Mouse (Mus musculus): ENCODE data around the gene Mad1l1.

Mad1l1 gene

GRCm38 (mm10) chr5:140338779-140339178, 17.4 kb upstream of the Mad1l1 start:
- ChIA-PET POLR2A (interaction anchor here in 2 of 4 experiments (0.8 to 1.7 kb wide), 3 partner anchors 18 to 25 kb away, joined by 3 to 5 read pairs (median 4); partner anchors contain the start of genes Mad1l1 (in 1 of the 2) and Nudt1 (in 1 of the 2)), CTCF (interaction anchor here in 3 of 4 experiments (0.6 to 1.4 kb wide), 7 partner anchors 10 to 500 kb away, joined by 3 to 4 read pairs (median 3); no protein-coding TSS in a partner anchor)

- POLR2A ChIA-PET, result interaction anchor here in 2 of 4 experiments (0.6 to 2.2 kb wide), 12 partner anchors 11 to 179 kb away, joined by 3 to 9 read pairs (median 4); partner anchors contain the start of genes Eif3b (in 1 of the 2), Gm4869 (in 1 of the 2), Mad1l1 (in 1 of the 2) and Nudt1 (in 1 of the 2)
These were observed 15.3 kb upstream of the Mad1l1 start for GRCm38 (mm10) chr5:140336680-140337079.

GRCm38 (mm10) chr5:140333631-140334030, 12.3 kb upstream of the Mad1l1 start:
- CTCF ChIA-PET, result interaction anchor here (0.5 to 3.2 kb wide), 16 partner anchors 8 to 1155 kb away, joined by 3 to 14 read pairs (median 4); partner anchors contain the start of genes Ints1 (in 1 of the 4), Mad1l1 (in 1 of the 4) and Nudt1 (in 1 of the 4)
- POLR2A ChIA-PET, result interaction anchor here (0.8 to 4.0 kb wide), 14 partner anchors 8 to 504 kb away, joined by 3 to 31 read pairs (median 6); partner anchors contain the start of genes Eif3b (in 2 of the 4), Mad1l1 (in 1 of the 4), Nudt1 (in 1 of the 4) and Snx8 (in 1 of the 4)

More at GRCm38 (mm10) chr5:140336680-140337079, 15.3 kb upstream of the Mad1l1 start:
- CTCF ChIA-PET, result interaction anchor here in 3 of 4 experiments (0.6 to 1.6 kb wide), 11 partner anchors 9 to 516 kb away, joined by 3 to 6 read pairs (median 3); no protein-coding TSS in a partner anchor

GRCm38 (mm10) chr5:140332519-140332918, 11.2 kb upstream of the Mad1l1 start:
- POLR2A ChIA-PET, result interaction anchor here (0.6 to 4.0 kb wide), 42 partner anchors 9 to 1820 kb away, joined by 3 to 31 read pairs (median 4); partner anchors contain the start of genes Mad1l1 (in 3 of the 4), Nudt1 (in 3 of the 4), Eif3b (in 2 of the 4) and Snx8 (in 2 of the 4)
- CTCF ChIA-PET, result interaction anchor here (0.5 to 3.2 kb wide), 18 partner anchors 9 to 1993 kb away, joined by 3 to 14 read pairs (median 4); partner anchors contain the start of genes Ints1 (in 1 of the 4), Mad1l1 (in 1 of the 4) and Nudt1 (in 1 of the 4)

GRCm38 (mm10) chr5:140331615-140332512, 10.5 kb upstream of the Mad1l1 start, which contains the start of gene Mrm2:
Mrm2 (minus strand) TSS chr5:140331898.
- POLR2A ChIA-PET, result interaction anchor here (0.6 to 4.0 kb wide), 40 partner anchors 8 to 1270 kb away, joined by 3 to 31 read pairs (median 4); partner anchors contain the start of genes Mad1l1 (in 3 of the 4), Nudt1 (in 3 of the 4), Eif3b (in 2 of the 4) and Snx8 (in 2 of the 4)
- CTCF ChIA-PET, result interaction anchor here (0.5 to 3.2 kb wide), 19 partner anchors 9 to 1994 kb away, joined by 3 to 14 read pairs (median 4); partner anchors contain the start of genes Mad1l1 (in 1 of the 4), Nudt1 (in 1 of the 4) and Snx8 (in 1 of the 4)

- CTCF ChIA-PET, result no interaction called here
- POLR2A ChIA-PET, result interaction anchor here in 3 of 4 experiments (0.6 to 1.3 kb wide), 5 partner anchors 8 to 907 kb away, joined by 3 to 6 read pairs (median 5); no protein-coding TSS in a partner anchor
These were observed 2.7 kb upstream of the Mad1l1 start for GRCm38 (mm10) chr5:140324058-140324457.

- ChIA-PET CTCF (interaction anchor here in 2 of 4 experiments (1.0 to 1.2 kb wide), 2 partner anchors 10 to 66 kb away, joined by 5 to 12 read pairs; partner anchors contain the start of gene Mrm2 (in 1 of the 2)), POLR2A (interaction anchor here in 3 of 4 experiments (0.6 to 3.8 kb wide), 13 partner anchors 8 to 389 kb away, joined by 3 to 31 read pairs (median 5); partner anchors contain the start of genes Mrm2 (in 3 of the 3) and Eif3b (in 2 of the 3))
These were observed 614 bp upstream of the Mad1l1 start for GRCm38 (mm10) chr5:140321756-140322575.

- ChIA-PET POLR2A (interaction anchor here in 2 of 4 experiments (0.5 to 2.5 kb wide), 6 partner anchors 8 to 386 kb away, joined by 3 to 6 read pairs (median 4); partner anchors contain the start of genes Eif3b (in 1 of the 2) and Mrm2 (in 1 of the 2)), CTCF (interaction anchor here in 1 of 4 experiments (1.4 kb wide), 1 partner anchor 10 kb away, joined by 3 read pairs; no protein-coding TSS in a partner anchor)
These were observed 4.6 kb downstream of the Mad1l1 start for GRCm38 (mm10) chr5:140316716-140317115.

- ChIA-PET CTCF (interaction anchor here in 3 of 4 experiments (0.6 to 2.0 kb wide), 5 partner anchors 10 to 386 kb away, joined by 3 to 5 read pairs (median 3); no protein-coding TSS in a partner anchor), POLR2A (interaction anchor here in 1 of 4 experiments (0.9 to 1.3 kb wide), 2 partner anchors 13 to 21 kb away, joined by 3 to 4 read pairs; no protein-coding TSS in a partner anchor)
These were observed 13.8 kb downstream of the Mad1l1 start for GRCm38 (mm10) chr5:140307602-140308001.

- ChIA-PET POLR2A (interaction anchor here in 1 of 4 experiments (0.6 to 1.0 kb wide), 3 partner anchors 12 to 374 kb away, joined by 3 to 8 read pairs (median 4); no protein-coding TSS in a partner anchor), CTCF (interaction anchor here in 3 of 4 experiments (0.6 to 2.2 kb wide), 7 partner anchors 10 to 192 kb away, joined by 3 to 10 read pairs (median 3); no protein-coding TSS in a partner anchor)
These were observed 15.3 kb downstream of the Mad1l1 start for GRCm38 (mm10) chr5:140306016-140306415.

- CTCF ChIA-PET, result interaction anchor here in 3 of 4 experiments (0.6 to 0.7 kb wide), 4 partner anchors 41 to 1213 kb away, joined by 3 to 4 read pairs (median 4); no protein-coding TSS in a partner anchor
These were observed 23.1 kb downstream of the Mad1l1 start for GRCm38 (mm10) chr5:140298291-140298690.

GRCm38 (mm10) chr5:140292152-140292551, 29.2 kb downstream of the Mad1l1 start:
- ChIA-PET POLR2A (interaction anchor here in 2 of 4 experiments (0.8 to 1.4 kb wide), 2 partner anchors 10 to 40 kb away, joined by 3 to 5 read pairs; no protein-coding TSS in a partner anchor), CTCF (interaction anchor here (0.5 to 1.4 kb wide), 23 partner anchors 10 to 483 kb away, joined by 3 to 8 read pairs (median 3); partner anchors contain the start of genes Elfn1 (in 1 of the 4), Gm26938 (in 1 of the 4) and Psmg3 (in 1 of the 4))

More at GRCm38 (mm10) chr5:140298291-140298690, 23.1 kb downstream of the Mad1l1 start:
- POLR2A ChIA-PET, result interaction anchor here in 2 of 4 experiments (0.6 to 1.5 kb wide), 7 partner anchors 14 to 93 kb away, joined by 3 to 4 read pairs (median 3); partner anchors contain the start of genes Mad1l1 (in 1 of the 2) and Nudt1 (in 1 of the 2)

GRCm38 (mm10) chr5:140289161-140289560, 32.2 kb downstream of the Mad1l1 start:
- ChIA-PET POLR2A (interaction anchor here in 2 of 4 experiments (1.1 to 1.8 kb wide), 3 partner anchors 10 to 130 kb away, joined by 3 to 4 read pairs (median 4); partner anchors contain the start of gene Eif3b (in 1 of the 2)), CTCF (no interaction called here)

GRCm38 (mm10) chr5:140288287-140288686, 33.1 kb downstream of the Mad1l1 start:
- POLR2A ChIA-PET, result interaction anchor here in 2 of 4 experiments (1.1 to 1.8 kb wide), 3 partner anchors 11 to 130 kb away, joined by 3 to 4 read pairs (median 4); partner anchors contain the start of gene Eif3b (in 1 of the 2)
- CTCF ChIA-PET, result no interaction called here

- POLR2A ChIA-PET, result interaction anchor here in 3 of 4 experiments (0.6 to 1.6 kb wide), 8 partner anchors 10 to 132 kb away, joined by 3 to 5 read pairs (median 4); no protein-coding TSS in a partner anchor
These were observed 36.6 kb downstream of the Mad1l1 start for GRCm38 (mm10) chr5:140284761-140285160.

GRCm38 (mm10) chr5:140284011-140284410, 37.3 kb downstream of the Mad1l1 start:
- ChIA-PET CTCF (no interaction called here), POLR2A (interaction anchor here in 2 of 4 experiments (0.7 to 1.3 kb wide), 4 partner anchors 11 to 52 kb away, joined by 3 to 4 read pairs (median 3); no protein-coding TSS in a partner anchor)

More at GRCm38 (mm10) chr5:140284761-140285160, 36.6 kb downstream of the Mad1l1 start:
- CTCF ChIA-PET, result no interaction called here
